Mouse (Mus musculus) MEL (cell line): ENCODE measurements around the gene Pih1d2. TPM values are rescaled to one million over a fixed set of nuclear protein-coding genes. Genes with fewer than 3 reads are reported as not detected.

ENCODE experiments used
- DNase-seq: peaks from one replicate; pipeline ENCODE4 v3.0.0; 2011; ENCODE audit warnings: low read depth, low spot score
- H3K27ac ChIP-seq: 2 replicates; pipeline ENCODE4 v1.5.1; 2012; ENCODE audit warnings: low read depth, mild to moderate bottlenecking, control low read depth, low read length, moderate library complexity; ENCODE audit not compliant: control insufficient read depth
- H3K27me3 ChIP-seq, 2 experiments: fragments of 150-350 bp in 1 of 2; sonication (generic) in 1 of 2; 2 replicates each; pipeline ENCODE4 v1.6.1; 2012; ENCODE audit warnings: low read length in 2 of 2, mild to moderate bottlenecking in 2 of 2, improper control_type of control experiment in 1 of 2, moderate library complexity in 1 of 2; ENCODE audit not compliant: insufficient read depth in 2 of 2, control insufficient read depth in 1 of 2
- H3K36me3 ChIP-seq, 2 experiments: 2 replicates each; pipeline ENCODE4 v1.6.1; 2012 to 2014; ENCODE audit warnings: low read length in 2 of 2, improper control_type of control experiment in 1 of 2, inconsistent platforms in 1 of 2, mild to moderate bottlenecking in 1 of 2; ENCODE audit not compliant: insufficient read depth in 2 of 2, control insufficient read depth in 1 of 2
- H3K4me1 ChIP-seq, 2 experiments: fragments of 150-350 bp in 1 of 2; sonication (generic) in 1 of 2; 2 replicates each; pipeline ENCODE4 v1.6.1; 2012; ENCODE audit warnings: low read length in 2 of 2, improper control_type of control experiment in 1 of 2, mild to moderate bottlenecking in 1 of 2; ENCODE audit not compliant: insufficient read depth in 2 of 2, control insufficient read depth in 1 of 2
- H3K4me3 ChIP-seq, 2 experiments: fragments of 150-350 bp in 1 of 2; sonication (generic) in 1 of 2; 2 replicates each; pipeline ENCODE4 v1.5.1; 2012; ENCODE audit warnings: low read depth in 2 of 2, low read length in 2 of 2, mild to moderate bottlenecking in 2 of 2, moderate library complexity in 2 of 2, control low read depth in 1 of 2, improper control_type of control experiment in 1 of 2; ENCODE audit not compliant: control insufficient read depth in 1 of 2, insufficient read depth in 1 of 2
- H3K79me2 ChIP-seq: 2 replicates; pipeline ENCODE4 v1.6.1; 2012; ENCODE audit warnings: mild to moderate bottlenecking, low read length, moderate library complexity; ENCODE audit not compliant: control insufficient read depth, poor library complexity, insufficient read depth
- H3K9ac ChIP-seq: 2 replicates; pipeline ENCODE4 v1.6.1; 2012; ENCODE audit warnings: low read depth, mild to moderate bottlenecking, control low read depth, low read length, moderate library complexity; ENCODE audit not compliant: control insufficient read depth, poor library complexity, severe bottlenecking
- H3K9me3 ChIP-seq: fragments of 150-350 bp; sonication (generic); replicated peaks from 2 replicates; pipeline ENCODE4 v1.6.1; 2012; ENCODE audit warnings: mild to moderate bottlenecking, low read length, improper control_type of control experiment, moderate library complexity; ENCODE audit not compliant: insufficient read depth
- CHD2 ChIP-seq: IDR thresholded peaks from 2 replicates; pipeline ENCODE4 v1.6.1; 2011; ENCODE audit warnings: low read length, improper control_type of control experiment
- CTCF ChIP-seq, 3 experiments: IDR thresholded peaks in 2 of 3; conservative IDR thresholded peaks in 1 of 3; 2 replicates each; pipeline ENCODE4 v1.5.1; 2011 to 2012; ENCODE audit warnings: low read length in 3 of 3, low read depth in 2 of 3, mild to moderate bottlenecking in 2 of 3, improper control_type of control experiment in 1 of 3, inconsistent platforms in 1 of 3, mixed read lengths in 1 of 3, moderate library complexity in 1 of 3; ENCODE audit not compliant: control insufficient read depth in 1 of 3, insufficient read depth in 1 of 3, poor library complexity in 1 of 3, severe bottlenecking in 1 of 3
- GATA1 ChIP-seq: IDR thresholded peaks from 2 replicates; pipeline ENCODE4 v1.6.1; 2011; ENCODE audit warnings: low read depth, low read length, improper control_type of control experiment
- JUND ChIP-seq: IDR thresholded peaks from 2 replicates; pipeline ENCODE4 v1.6.1; 2011; ENCODE audit warnings: low read depth, mild to moderate bottlenecking, improper control_type of control experiment, low read length
- MAZ ChIP-seq: IDR thresholded peaks from 2 replicates; pipeline ENCODE4 v1.6.1; 2012; ENCODE audit warnings: low read depth, mild to moderate bottlenecking, inconsistent platforms, low read length, improper control_type of control experiment
- MEF2A ChIP-seq: IDR thresholded peaks from 2 replicates; pipeline ENCODE4 v1.6.1; 2014; ENCODE audit warnings: low read depth, mild to moderate bottlenecking, inconsistent platforms, low read length, improper control_type of control experiment; ENCODE audit not compliant: poor library complexity, insufficient replicate concordance, severe bottlenecking; ENCODE audit errors: extremely low read depth
- MXI1 ChIP-seq: IDR thresholded peaks from 2 replicates; pipeline ENCODE4 v1.6.1; 2011; ENCODE audit warnings: mild to moderate bottlenecking, low read depth, low read length, improper control_type of control experiment
- MYC ChIP-seq: IDR thresholded peaks from 2 replicates; pipeline ENCODE4 v1.6.1; 2011; ENCODE audit warnings: low read depth, mild to moderate bottlenecking, low read length, improper control_type of control experiment, moderate library complexity
- NELFE ChIP-seq: IDR thresholded peaks from 2 replicates; pipeline ENCODE4 v1.6.1; 2011; ENCODE audit warnings: low read depth, low read length, improper control_type of control experiment
- POLR2AphosphoS5 ChIP-seq: IDR thresholded peaks from 2 replicates; pipeline ENCODE4 v1.6.1; 2012; ENCODE audit warnings: low read depth, borderline replicate concordance, mild to moderate bottlenecking, inconsistent platforms, low read length, moderate library complexity, mixed read lengths
- RAD21 ChIP-seq: IDR thresholded peaks from 2 replicates; pipeline ENCODE4 v1.6.1; 2011; ENCODE audit warnings: mild to moderate bottlenecking, low read depth, low read length, improper control_type of control experiment
- RCOR1 ChIP-seq: IDR thresholded peaks from 2 replicates; pipeline ENCODE4 v1.6.1; 2012; ENCODE audit warnings: low read depth, mild to moderate bottlenecking, inconsistent platforms, low read length, improper control_type of control experiment
- SIN3A ChIP-seq: IDR thresholded peaks from 2 replicates; pipeline ENCODE4 v1.6.1; 2012; ENCODE audit warnings: low read length, improper control_type of control experiment, inconsistent platforms
- SMC3 ChIP-seq: IDR thresholded peaks from 2 replicates; pipeline ENCODE4 v1.6.1; 2011; ENCODE audit warnings: low read depth, low read length, improper control_type of control experiment
- TAL1 ChIP-seq: IDR thresholded peaks from 2 replicates; pipeline ENCODE4 v1.6.1; 2012; ENCODE audit warnings: mild to moderate bottlenecking, inconsistent platforms, low read length, moderate library complexity, mixed read lengths
- TCF12 ChIP-seq: IDR thresholded peaks from 2 replicates; pipeline ENCODE4 v1.6.1; 2014; ENCODE audit warnings: low read depth, mild to moderate bottlenecking, inconsistent platforms, low read length, improper control_type of control experiment, moderate library complexity
- USF1 ChIP-seq: IDR thresholded peaks from 2 replicates; pipeline ENCODE4 v1.6.1; 2014; ENCODE audit warnings: low read depth, mild to moderate bottlenecking, inconsistent platforms, low read length, improper control_type of control experiment, moderate library complexity
- USF2 ChIP-seq, 2 experiments: IDR thresholded peaks; 2 replicates each; pipeline ENCODE4 v1.6.1; 2011 to 2012; ENCODE audit warnings: improper control_type of control experiment in 2 of 2, low read length in 2 of 2, borderline replicate concordance in 1 of 2, inconsistent platforms in 1 of 2, low read depth in 1 of 2, mild to moderate bottlenecking in 1 of 2; ENCODE audit not compliant: insufficient read depth in 1 of 2
- ZC3H11A ChIP-seq: IDR thresholded peaks from 2 replicates; pipeline ENCODE4 v1.6.1; 2012; ENCODE audit warnings: low read depth, mild to moderate bottlenecking, inconsistent platforms, low read length, improper control_type of control experiment
- ZKSCAN1 ChIP-seq: IDR thresholded peaks from 2 replicates; pipeline ENCODE4 v1.6.1; 2012; ENCODE audit warnings: low read depth, mild to moderate bottlenecking, inconsistent platforms, low read length, improper control_type of control experiment, moderate library complexity
- ZMIZ1 ChIP-seq: IDR thresholded peaks from 2 replicates; pipeline ENCODE4 v1.6.1; 2012; ENCODE audit warnings: low read depth, mild to moderate bottlenecking, inconsistent platforms, low read length, improper control_type of control experiment, moderate library complexity
- ZNF384 ChIP-seq: IDR thresholded peaks from 2 replicates; pipeline ENCODE4 v1.6.1; 2012; ENCODE audit warnings: low read depth, mild to moderate bottlenecking, inconsistent platforms, low read length, improper control_type of control experiment
- polyA plus RNA-seq, 2 experiments: library from polyadenylated mRNA; stranded (reverse) in 1 of 2; unstranded in 1 of 2; fragments of >175 nt in 1 of 2; fragments of >200 nt in 1 of 2; gene quantifications; 2 replicates each; pipeline versions ENCODE4 v1.2.1 to v1.2.4; 2012; ENCODE audit warnings: low replicate concordance in 2 of 2, low read depth in 1 of 2; ENCODE audit not compliant: insufficient read length in 2 of 2, insufficient read depth in 1 of 2, missing spikeins in 1 of 2
- total RNA-seq: library from RNA; depleted of rRNA; stranded (reverse); fragments of 300-350 nt; gene quantifications from 2 replicates; pipeline ENCODE4 v1.2.3, GENCODE M21; 2012

The Pih1d2 gene
- total and polyA plus RNA-seq, 3 experiments = 4.6 to 5.3 TPM; not detected in 1

DNA sequence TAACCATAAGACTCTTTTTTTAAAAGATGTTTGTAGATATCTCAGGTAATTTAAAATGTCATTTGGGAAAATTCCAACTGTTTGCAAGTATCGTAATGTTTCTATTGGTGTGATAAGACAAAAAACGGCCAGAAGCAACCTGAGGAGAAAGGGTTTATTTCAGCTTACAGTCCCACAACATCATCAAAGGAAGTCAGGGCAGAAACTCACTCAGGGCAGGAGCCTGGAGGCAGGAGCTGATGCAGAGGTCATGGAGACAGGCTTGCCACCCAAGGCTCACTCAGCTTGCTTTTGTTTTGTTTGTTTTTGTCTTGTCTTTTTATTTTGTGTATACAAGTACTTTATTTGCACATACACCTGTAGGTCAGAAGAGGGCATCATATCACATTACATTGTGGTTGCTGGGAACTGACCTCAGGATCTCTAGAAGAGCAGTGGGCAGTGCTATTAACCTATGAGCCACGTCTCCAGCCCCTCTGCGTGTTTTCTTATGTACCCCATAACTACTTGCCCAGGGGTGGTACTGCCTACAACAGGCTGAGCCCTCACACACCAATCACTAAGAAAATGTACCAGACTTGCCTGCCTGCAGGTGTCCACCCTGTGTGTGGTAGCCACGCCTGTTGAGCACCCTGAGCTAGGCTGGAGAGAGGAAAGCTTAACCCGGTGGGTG is 15.0 kb downstream of the Pih1d2 start:
- no peak for TF ChIP-seq MEF2A
- TF ChIP-seq MXI1 = 0 out of 2 replicates have a peak, but pooled peaks have one; percentile 10
- no peak for TF ChIP-seq JUND
- no peak for TF ChIP-seq TAL1
- TF ChIP-seq USF1 = no peak
- TF ChIP-seq USF2 (IDR thresholded peaks at IDR 0.05; ENCODE audit: borderline replicate concordance in 1 of 2, insufficient read depth in 1 of 2, low read depth in 1 of 2, low read length in 2 of 2) = no peak
- TF ChIP-seq ZKSCAN1 = no peak
- peak in 1 of 3 experiments; percentile 19; a peak in 1 of 6 replicates for TF ChIP-seq CTCF (IDR thresholded peaks at IDR 0.05 in 2 of 3, conservative IDR thresholded peaks at IDR 0.05 in 1 of 3; ENCODE audit: control insufficient read depth in 1 of 3, insufficient read depth in 1 of 3, low read depth in 2 of 3, low read length in 3 of 3, poor library complexity in 1 of 3, severe bottlenecking in 1 of 3)
- TF ChIP-seq NELFE = no peak
- no peak for TF ChIP-seq TCF12
- no peak for TF ChIP-seq RCOR1
- no peak for TF ChIP-seq CHD2
- TF ChIP-seq ZMIZ1 = no peak
- TF ChIP-seq MYC = 0 out of 2 replicates have a peak, but pooled peaks have one; percentile 20
- Histone ChIP-seq H3K4me3 (peak overlapping the region; percentile 40 to 54), H3K27me3 (no peaks in the 10 kb centered on the region), H3K79me2 (peaks cover 1% of the 10 kb centered on the region), H3K9me3 (no peaks in the 10 kb centered on the region), H3K27ac (peak overlapping the region; percentile 78), H3K4me1 (peaks cover 0 to 10% of the 10 kb centered on the region in 2 experiments; a peak in 2 of 4 replicates), H3K9ac (peak overlapping the region; percentile 50), H3K36me3 (peaks cover 4 to 7% of the 10 kb centered on the region in 2 experiments)
- DNase-seq = peak; percentile 71

DNA sequence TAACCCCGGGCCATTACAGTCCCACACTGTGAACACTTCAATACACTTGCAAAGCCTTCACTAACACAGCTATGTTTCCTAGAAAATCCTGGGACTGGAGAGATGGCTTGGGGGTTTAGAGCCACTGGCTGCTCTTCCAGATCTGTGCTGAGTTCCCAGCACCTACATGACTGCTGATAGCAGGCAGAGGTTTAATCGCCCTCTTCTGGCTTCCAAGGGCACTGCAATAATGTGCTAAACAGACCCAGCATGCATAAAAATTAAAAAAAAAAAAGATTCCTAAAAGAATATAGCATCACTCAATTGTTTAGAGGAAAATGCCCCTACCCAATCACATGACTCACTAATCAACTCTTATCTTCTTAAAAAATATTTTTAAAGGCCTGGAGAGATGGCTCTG is 15.9 kb downstream of the Pih1d2 start:
- peaks cover 4 to 7% of the 10 kb centered on the region in 2 experiments for H3K36me3 ChIP-seq
- H3K79me2 ChIP-seq = peaks cover 1% of the 10 kb centered on the region
- no peak overlapping the region for H3K9ac ChIP-seq
- no peak overlapping the region for H3K27ac ChIP-seq
- peaks cover 0 to 10% of the 10 kb centered on the region in 2 experiments; a peak in 2 of 4 replicates for H3K4me1 ChIP-seq
- TF ChIP-seq ZNF384 (peak; percentile 91), ZC3H11A (0 out of 2 replicates have a peak, but pooled peaks have one; percentile 5), SMC3 (peak; percentile 53), GATA1 (peak; percentile 28; the same call in 1 of the 2 replicates), MAZ (no peak), SIN3A (peak; percentile 23; the same call in 1 of the 2 replicates), POLR2AphosphoS5 (no peak), CTCF (IDR thresholded peaks at IDR 0.05 in 2 of 3, conservative IDR thresholded peaks at IDR 0.05 in 1 of 3; ENCODE audit: control insufficient read depth in 1 of 3, insufficient read depth in 1 of 3, low read depth in 2 of 3, low read length in 3 of 3, poor library complexity in 1 of 3, severe bottlenecking in 1 of 3) (peak; percentile 54 to 63 (median 60)), RAD21 (peak; percentile 30)
- H3K4me3 ChIP-seq = no peak overlapping the region
- peak; percentile 85 for DNase-seq
- no peaks in the 10 kb centered on the region for H3K9me3 ChIP-seq
- no peaks in the 10 kb centered on the region for H3K27me3 ChIP-seq
